Mouse (Mus musculus): ENCODE results near the gene Ehmt2. TPM values are rescaled to one million over a fixed set of nuclear protein-coding genes. Genes with fewer than 3 reads are reported as not detected.
A peak's percentile ranks its signal among the peaks of the same experiment; 100 is the strongest.
"Not testable (repeated sequence)": the region's sequence is repeated elsewhere in the genome, so short reads cannot be mapped to it uniquely, and the experiment has no call there.

The Ehmt2 gene
- total RNA-seq, 2 experiments from 2014 or later, result 124 to 143 TPM

GRCm38 (mm10) chr17:34927306-34928019 is 29.2 kb downstream of the Ehmt2 start:
- peak; percentile 47 to 55 for DNase-seq

- DNase-seq, result no peak
Measured at GRCm38 (mm10) chr17:34928841-34929240, 30.6 kb downstream of the Ehmt2 start.

- peak; percentile 99 for DNase-seq
Measured at GRCm38 (mm10) chr17:34931061-34931734, 32.9 kb downstream of the Ehmt2 start, which contains the start of gene Neu1. Gene Neu1, plus strand, starts transcription at chr17:34931253.

GRCm38 (mm10) chr17:34931735-34932098 is 33.4 kb downstream of the Ehmt2 start:
- peak; percentile 29 to 45 for DNase-seq

- no peak for DNase-seq
Measured at GRCm38 (mm10) chr17:34932287-34932686, 34.0 kb downstream of the Ehmt2 start.

- no peak for DNase-seq
Measured at GRCm38 (mm10) chr17:34934031-34934430, 35.8 kb downstream of the Ehmt2 start.

GRCm38 (mm10) chr17:34934830-34935229 is 36.6 kb downstream of the Ehmt2 start:
- peak in 1 of 2 experiments; percentile 58 for DNase-seq

- no peak for DNase-seq
Measured at GRCm38 (mm10) chr17:34937960-34938505, 39.8 kb downstream of the Ehmt2 start.

- peak in 1 of 2 experiments; percentile 28 for DNase-seq
Measured at GRCm38 (mm10) chr17:34941344-34942041, 43.2 kb downstream of the Ehmt2 start.

GRCm38 (mm10) chr17:34943128-34943815 is 45.0 kb downstream of the Ehmt2 start:
- DNase-seq, result no peak

- no peak for DNase-seq
Measured at GRCm38 (mm10) chr17:34944362-34944761, 46.1 kb downstream of the Ehmt2 start.

GRCm38 (mm10) chr17:34946486-34947140 is 48.3 kb downstream of the Ehmt2 start:
- DNase-seq, result no peak

GRCm38 (mm10) chr17:34947606-34948005 is 49.3 kb downstream of the Ehmt2 start:
- peak; percentile 39 to 65 for DNase-seq

- not testable (repeated sequence) for DNase-seq
Measured at GRCm38 (mm10) chr17:34948721-34949552, 50.7 kb downstream of the Ehmt2 start.

GRCm38 (mm10) chr17:34949553-34949969 is 51.3 kb downstream of the Ehmt2 start:
- no peak for DNase-seq

- no peak for DNase-seq
Measured at GRCm38 (mm10) chr17:34950514-34951455, 52.5 kb downstream of the Ehmt2 start.

GRCm38 (mm10) chr17:34951636-34952377 is 53.5 kb downstream of the Ehmt2 start:
- DNase-seq, result no peak

- peak; percentile 82 to 83 for DNase-seq
Measured at GRCm38 (mm10) chr17:34952378-34953040, 54.2 kb downstream of the Ehmt2 start.

Measured in adrenal gland, postnatal 36 days (tissue).